Mouse (Mus musculus) heart, adult 2 months (tissue): ENCODE data around the gene Ppil6. TPM values are rescaled to one million over a fixed set of nuclear protein-coding genes. Genes with fewer than 3 reads are reported as not detected.

Experiments used
- DNase-seq, 2 experiments: peaks; one replicate each; pipeline ENCODE4 v3.0.0; 2021
- H3K27ac ChIP-seq: fragments of 200-600 bp; 2 replicates; pipeline ENCODE4 v1.8.1; 2022
- H3K27me3 ChIP-seq: fragments of 200-500 bp; 2 replicates; pipeline ENCODE4 v1.6.1; 2012; ENCODE audit warnings: mild to moderate bottlenecking, low read length, inconsistent platforms, mixed read lengths; ENCODE audit not compliant: control insufficient read depth, insufficient read depth
- H3K36me3 ChIP-seq: fragments of 200-500 bp; 2 replicates; pipeline ENCODE4 v1.6.1; 2012; ENCODE audit warnings: low read length, inconsistent platforms; ENCODE audit not compliant: control insufficient read depth, insufficient read depth
- H3K4me1 ChIP-seq: fragments of 200-500 bp; 2 replicates; pipeline ENCODE4 v1.6.1; 2011; ENCODE audit warnings: low read length; ENCODE audit not compliant: control insufficient read depth, insufficient read depth
- H3K4me3 ChIP-seq: fragments of 200-600 bp; 2 replicates; pipeline ENCODE4 v1.8.1; 2022
- H3K79me2 ChIP-seq: fragments of 200-500 bp; replicated peaks from 2 replicates; pipeline ENCODE4 v1.6.1; 2012; ENCODE audit warnings: mild to moderate bottlenecking, inconsistent platforms, low read length, moderate library complexity, mixed read lengths; ENCODE audit not compliant: control insufficient read depth, insufficient read depth
- H3K9ac ChIP-seq: fragments of 200-500 bp; 2 replicates; pipeline ENCODE4 v1.6.1; 2012; ENCODE audit warnings: low read depth, mild to moderate bottlenecking, control low read depth, inconsistent platforms, low read length, mixed read lengths
- CTCF ChIP-seq: fragments of 200-600 bp; IDR thresholded peaks from 2 replicates; pipeline ENCODE4 v1.8.1; 2022; ENCODE audit warnings: antibody characterized with exemption, mild to moderate bottlenecking, moderate library complexity
- EP300 ChIP-seq: fragments of 200-500 bp; IDR thresholded peaks from 2 replicates; pipeline ENCODE4 v1.6.1; 2011; ENCODE audit warnings: low read depth, low read length, control low read depth; ENCODE audit not compliant: insufficient read depth
- POLR2A ChIP-seq: fragments of 200-500 bp; IDR thresholded peaks from 2 replicates; pipeline ENCODE4 v1.6.1; 2011; ENCODE audit warnings: mild to moderate bottlenecking, low read depth, low read length, control low read depth; ENCODE audit not compliant: insufficient read depth
- WGBS: fragments of 180-500 bp; shearing (Covaris S2); methylation state at CpG from one replicate; pipeline ENCODE4 v1.1.7; 2018; 5-methylcytosine and 5-hydroxymethylcytosine counted together
- intact Hi-C: fragments of 180-260 bp; cut with DNase I; formaldehyde crosslinking; loops from one replicate; pipeline ENCODE4 v1.15.1; 2025
- polyA plus RNA-seq: library from polyadenylated mRNA; depleted of rRNA; stranded (reverse); fragments of >200 nt; gene quantifications from 2 replicates; pipeline ENCODE4 v1.2.3, GENCODE M21; 2012
- total RNA-seq, 2 experiments: library from RNA; stranded (reverse); gene quantifications; 2 replicates each; pipeline ENCODE4 v1.2.3; 2021

The Ppil6 gene
- total and polyA plus RNA-seq, 3 experiments = 0.59 to 1.7 (median 0.84) TPM

- H3K27ac ChIP-seq = no peak overlapping the region
- no peak overlapping the region for H3K4me3 ChIP-seq
- H3K27me3 ChIP-seq = no peaks in the 10 kb centered on the region
- no peaks in the 10 kb centered on the region for H3K36me3 ChIP-seq
- intact Hi-C loops = no loop called here
- H3K79me2 ChIP-seq = no peaks in the 10 kb centered on the region
- WGBS = 83% methylated on average over 6 of the region's 6 CpGs
- H3K9ac ChIP-seq = no peak overlapping the region
- H3K4me1 ChIP-seq = no peaks in the 10 kb centered on the region
- DNase-seq = no peak
- no peak for TF ChIP-seq EP300
- TF ChIP-seq CTCF = no peak
- TF ChIP-seq POLR2A = no peak
Measured at GRCm38 (mm10) chr10:41467325-41467724, 22.9 kb upstream of the Ppil6 start.

- WGBS = 78% methylated on average over 3 of the region's 3 CpGs
- Histone ChIP-seq H3K4me1 (peaks cover 11% of the 10 kb centered on the region), H3K79me2 (no peaks in the 10 kb centered on the region), H3K9ac (no peak overlapping the region), H3K27ac (no peak overlapping the region), H3K4me3 (no peak overlapping the region), H3K36me3 (peaks cover 4% of the 10 kb centered on the region; the same call in 1 of the 2 replicates), H3K27me3 (no peaks in the 10 kb centered on the region)
- no peak for TF ChIP-seq POLR2A
- no peak for TF ChIP-seq EP300
- no peak for TF ChIP-seq CTCF
- no peak for DNase-seq
- intact Hi-C loops = no loop called here
Measured at GRCm38 (mm10) chr10:41470693-41471092, 19.5 kb upstream of the Ppil6 start.

DNA sequence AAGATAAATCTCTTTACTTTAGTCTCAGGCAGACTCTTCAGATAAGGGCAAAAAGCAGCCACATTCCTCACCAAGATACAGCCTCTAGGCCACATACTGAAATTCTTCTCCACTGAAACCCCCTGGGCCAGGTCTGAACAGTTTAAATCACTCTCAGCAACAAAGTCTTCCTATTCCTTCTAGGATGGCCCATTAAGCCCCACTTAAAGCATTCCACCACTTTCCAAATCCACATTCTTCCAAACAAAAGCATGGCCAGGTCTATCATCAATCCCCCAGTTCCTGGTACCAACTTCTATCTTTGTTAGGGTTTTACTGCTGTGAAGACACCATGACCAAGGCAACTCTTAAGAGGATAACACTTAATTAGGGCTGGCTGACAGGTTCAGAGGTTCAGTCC lies 17.7 kb upstream of the Ppil6 start:
- Histone ChIP-seq H3K27me3 (no peaks in the 10 kb centered on the region), H3K4me1 (peaks cover 15% of the 10 kb centered on the region), H3K79me2 (no peaks in the 10 kb centered on the region), H3K36me3 (peaks cover 4% of the 10 kb centered on the region; the same call in 1 of the 2 replicates), H3K27ac (no peak overlapping the region), H3K9ac (no peak overlapping the region), H3K4me3 (no peak overlapping the region)
- DNase-seq = no peak
- TF ChIP-seq EP300 = no peak
- no peak for TF ChIP-seq CTCF
- no peak for TF ChIP-seq POLR2A
- intact Hi-C loops = no loop called here

DNA sequence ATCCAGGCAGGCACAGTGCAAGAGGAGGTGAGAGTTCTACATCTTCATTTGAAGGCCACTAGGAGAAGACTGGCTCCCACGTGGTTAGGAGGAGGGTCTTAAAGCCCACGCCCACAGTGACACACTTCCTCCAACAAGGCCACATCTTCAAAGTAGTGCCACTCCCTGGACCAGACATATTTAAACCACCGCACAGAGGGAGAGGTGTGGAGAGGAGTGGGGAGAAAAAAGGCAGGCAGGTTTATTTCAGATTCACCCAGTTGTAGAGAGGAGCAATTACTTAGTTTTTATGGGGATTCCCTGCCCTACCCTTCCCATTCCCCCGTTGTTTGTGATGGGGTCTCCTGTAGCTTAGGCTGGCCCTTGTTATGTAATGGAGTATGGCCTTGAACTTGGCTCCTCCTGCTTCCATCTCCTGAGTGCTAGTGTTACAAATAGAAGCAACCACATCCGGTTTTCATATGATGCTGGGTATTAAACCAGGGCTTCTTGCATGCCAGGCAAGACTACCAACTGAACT lies 17.2 kb upstream of the Ppil6 start:
- intact Hi-C loops = no loop called here
- H3K79me2 ChIP-seq = no peaks in the 10 kb centered on the region
- TF ChIP-seq POLR2A (no peak), CTCF (no peak), EP300 (no peak)
- H3K4me3 ChIP-seq = no peak overlapping the region
- no peak overlapping the region for H3K27ac ChIP-seq
- H3K27me3 ChIP-seq = no peaks in the 10 kb centered on the region
- DNase-seq = no peak
- WGBS = 75% methylated on average over 5 of the region's 5 CpGs
- H3K36me3 ChIP-seq = peaks cover 4% of the 10 kb centered on the region; the same call in 1 of the 2 replicates
- peaks cover 15% of the 10 kb centered on the region for H3K4me1 ChIP-seq
- H3K9ac ChIP-seq = no peak overlapping the region

GRCm38 (mm10) chr10:41473782-41474468 lies 16.3 kb upstream of the Ppil6 start:
- no peaks in the 10 kb centered on the region for H3K79me2 ChIP-seq
- TF ChIP-seq CTCF (no peak), POLR2A (no peak), EP300 (no peak)
- 26% methylated on average over 6 of the region's 6 CpGs for WGBS
- H3K4me1 ChIP-seq = peaks cover 15% of the 10 kb centered on the region
- intact Hi-C loops = no loop called here
- no peak overlapping the region for H3K9ac ChIP-seq
- H3K27me3 ChIP-seq = no peaks in the 10 kb centered on the region
- peak in 1 of 2 experiments; percentile 56 for DNase-seq
- peaks cover 4% of the 10 kb centered on the region; the same call in 1 of the 2 replicates for H3K36me3 ChIP-seq
- H3K4me3 ChIP-seq = no peak overlapping the region
- H3K27ac ChIP-seq = peak overlapping the region; percentile 59

DNA sequence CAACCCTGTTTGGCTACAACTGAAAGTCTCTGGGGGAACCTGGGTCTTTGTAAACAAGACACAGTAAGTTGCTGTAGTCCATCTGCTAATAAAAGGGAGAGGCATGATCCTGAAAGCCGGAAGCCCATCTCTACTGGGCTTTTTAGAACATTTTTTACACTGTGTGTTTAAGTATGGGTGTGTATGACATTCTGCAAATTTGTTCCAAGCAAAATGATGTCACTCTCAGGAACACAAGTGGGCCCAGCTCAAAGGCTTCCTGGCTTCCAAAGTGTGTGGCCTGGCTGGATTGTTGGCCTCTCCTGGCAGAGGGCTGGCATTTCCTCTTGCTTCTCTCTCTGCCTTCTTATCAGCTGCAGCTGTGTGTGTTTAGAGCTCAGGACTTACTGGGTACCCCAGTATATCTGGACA lies 15.3 kb upstream of the Ppil6 start:
- H3K27ac ChIP-seq = peak overlapping the region; percentile 59
- H3K27me3 ChIP-seq = no peaks in the 10 kb centered on the region
- no peak overlapping the region for H3K9ac ChIP-seq
- 0 out of 2 replicates have a peak overlapping the region, but pooled peaks have one; percentile 20 for H3K4me3 ChIP-seq
- WGBS = 26% methylated on average over 1 of the region's 1 CpGs
- H3K36me3 ChIP-seq = peaks cover 4% of the 10 kb centered on the region; the same call in 1 of the 2 replicates
- intact Hi-C loops = no loop called here
- H3K4me1 ChIP-seq = peaks cover 15% of the 10 kb centered on the region
- peak; percentile 51 to 68 for DNase-seq
- no peaks in the 10 kb centered on the region for H3K79me2 ChIP-seq
- TF ChIP-seq EP300 = peak; percentile 63; the same call in 1 of the 2 replicates
- no peak for TF ChIP-seq POLR2A
- no peak for TF ChIP-seq CTCF
